Mouse (Mus musculus) brain, embryonic 14.5 days (tissue): ENCODE measurements around the gene Erbb3.
"Not testable (repeated sequence)": the region's sequence is repeated elsewhere in the genome, so short reads cannot be mapped to it uniquely, and the experiment has no call there.

Experiments used
- CTCF ChIP-seq: fragments of 200-500 bp; IDR thresholded peaks from 2 replicates; pipeline ENCODE4 v1.5.1; 2012; ENCODE audit warnings: inconsistent platforms, mild to moderate bottlenecking, moderate library complexity, borderline replicate concordance; ENCODE audit not compliant: insufficient read depth, insufficient read length; ENCODE audit errors: extremely low read depth
- POLR2A ChIP-seq: fragments of 200-500 bp; IDR thresholded peaks from 2 replicates; pipeline ENCODE4 v1.6.1; 2012; ENCODE audit warnings: mild to moderate bottlenecking, inconsistent platforms, borderline replicate concordance; ENCODE audit not compliant: poor library complexity, insufficient read depth, insufficient read length, severe bottlenecking; ENCODE audit errors: extremely low read depth

DNA sequence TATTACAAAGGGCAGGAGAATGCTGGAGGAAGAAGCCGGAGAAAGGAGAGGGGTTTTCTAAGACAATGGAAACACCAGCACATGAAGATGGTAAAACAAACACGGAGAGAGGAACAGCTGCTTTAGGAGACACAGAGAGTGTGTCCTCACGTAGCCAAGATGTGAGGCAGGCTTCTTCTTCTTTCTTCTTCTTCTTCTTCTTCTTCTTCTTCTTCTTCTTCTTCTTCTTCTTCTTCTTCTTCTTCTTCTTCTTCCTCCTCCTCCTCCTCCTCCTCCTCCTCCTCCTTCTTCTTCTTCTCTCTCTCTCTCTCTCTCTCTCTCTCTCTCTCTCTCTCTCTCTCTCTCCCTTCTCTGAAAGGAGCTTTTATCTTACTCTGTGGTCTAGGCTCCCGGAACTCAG, 24.4 kb upstream of the Erbb3 start:
- not testable (repeated sequence) for TF ChIP-seq POLR2A, CTCF
